Mouse (Mus musculus) liver, embryonic 11.5 days (tissue): Measurements from ENCODE around the gene Olfr145. TPM values are rescaled to one million over a fixed set of nuclear protein-coding genes. Genes with fewer than 3 reads are reported as not detected.

Experiments used
- ATAC-seq: fragments of 200-750 bp; cut with Nextera tagmentation; replicated peaks from 2 replicates; pipeline ENCODE4 v1.8.0; 2017; ENCODE audit warnings: moderate number of reproducible peaks, mild to moderate bottlenecking, moderate TSS enrichment, moderate library complexity; ENCODE audit not compliant: low FRiP score
- DNase-seq: peaks from one replicate; pipeline ENCODE4 v3.0.0-alpha.2; 2017; ENCODE audit warnings: low spot score
- H3K27ac ChIP-seq: fragments of 300-500 bp; sonication (generic); 2 replicates; pipeline ENCODE4 v1.5.1; 2014; ENCODE audit warnings: mild to moderate bottlenecking, low read depth, low read length, control low read depth
- H3K27me3 ChIP-seq: fragments of 300-500 bp; sonication (generic); replicated peaks from 2 replicates; pipeline ENCODE4 v1.6.1; 2014; ENCODE audit warnings: low read length, mixed read lengths; ENCODE audit not compliant: control insufficient read depth, insufficient read depth
- H3K36me3 ChIP-seq: fragments of 300-500 bp; sonication (generic); 2 replicates; pipeline ENCODE4 v1.6.1; 2014; ENCODE audit warnings: mild to moderate bottlenecking, low read length, moderate library complexity, mixed read lengths; ENCODE audit not compliant: control insufficient read depth, insufficient read depth
- H3K4me1 ChIP-seq: fragments of 300-500 bp; sonication (generic); replicated peaks from 2 replicates; pipeline ENCODE4 v1.6.1; 2014; ENCODE audit warnings: low read length, mixed read lengths; ENCODE audit not compliant: control insufficient read depth, insufficient read depth
- H3K4me2 ChIP-seq: fragments of 300-500 bp; sonication (generic); 2 replicates; pipeline ENCODE4 v1.6.1; 2014; ENCODE audit warnings: mild to moderate bottlenecking, control low read depth, moderate library complexity
- H3K4me3 ChIP-seq: fragments of 300-500 bp; sonication (generic); 2 replicates; pipeline ENCODE4 v1.5.1; 2014; ENCODE audit warnings: low read depth, low read length, control low read depth
- H3K9ac ChIP-seq: fragments of 300-500 bp; sonication (generic); 2 replicates; pipeline ENCODE4 v1.6.1; 2014; ENCODE audit warnings: low read depth, low read length, control low read depth
- H3K9me3 ChIP-seq: fragments of 300-500 bp; sonication (generic); 2 replicates; pipeline ENCODE4 v1.6.1; 2016; ENCODE audit warnings: low read length, inconsistent platforms, mixed read lengths; ENCODE audit not compliant: control insufficient read depth
- WGBS: fragments of 180-500 bp; shearing (Covaris S2); extraction: QIAGEN DNeasy Blood & Tissue Kit; methylation state at CpG from one replicate; pipeline ENCODE4 v1.1.7; 2014; 5-methylcytosine and 5-hydroxymethylcytosine counted together
- polyA plus RNA-seq: library from polyadenylated mRNA; unstranded; fragments of >200 nt; fragmentation: Nextera tagmentation; extraction: Ambion mirVana; gene quantifications from 2 replicates; pipeline ENCODE4 v1.2.1, GENCODE M21; 2014

The Olfr145 gene
- not detected in 2 replicates for polyA plus RNA-seq

DNA sequence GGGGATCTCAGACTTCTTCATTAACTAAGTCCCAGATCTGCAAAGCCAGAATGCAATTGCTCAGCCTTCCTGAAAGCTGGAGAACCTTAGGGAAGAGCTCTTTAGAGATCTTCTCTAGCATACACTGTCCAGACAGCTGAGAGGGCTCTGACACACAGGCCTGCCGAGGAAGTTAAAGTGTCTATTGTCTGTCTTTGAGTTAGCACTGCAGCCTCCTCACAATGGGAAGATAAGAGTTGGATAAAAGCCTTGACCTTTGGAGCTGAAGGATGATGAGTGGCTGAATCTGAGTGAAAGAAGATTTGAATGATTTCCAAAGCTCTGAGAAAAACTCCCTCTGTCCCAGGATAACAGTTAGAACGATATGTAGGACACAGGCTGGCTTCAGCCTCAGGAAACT, at the start of gene Olfr145:
Gene Olfr145 (plus strand): TSS at position 64 of the 400 bp plus-strand sequence.
- H3K4me2 ChIP-seq: no peak within 1 kb of the TSS
- no peak within 1 kb of the TSS for H3K27ac ChIP-seq
- 39% methylated on average over 2 of the region's 2 CpGs for WGBS

DNA sequence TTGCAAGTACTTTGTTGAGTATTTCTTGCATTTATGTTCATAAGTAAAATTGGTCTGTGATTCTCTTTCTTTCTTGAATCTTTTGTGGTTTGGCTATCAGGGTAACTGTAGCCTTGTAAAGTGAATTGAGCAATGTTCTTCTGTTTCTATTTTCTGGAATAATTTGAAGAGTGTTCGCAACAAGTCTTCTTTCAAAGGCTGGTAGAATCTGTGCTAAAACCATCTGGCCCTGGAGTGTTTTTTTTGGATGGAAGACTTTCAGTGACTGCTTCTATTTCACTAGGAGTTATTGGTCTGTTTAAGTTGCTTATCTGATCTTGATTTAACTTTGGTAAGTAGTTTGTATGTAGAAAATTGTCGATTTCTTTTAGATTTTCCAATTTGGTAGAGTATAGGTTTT, 47.3 kb upstream of the Olfr145 start:
- no peak for ATAC-seq

More for the DNA sequence above, at the start of gene Olfr145:
- Histone ChIP-seq H3K9ac (no peak within 1 kb of the TSS), H3K9me3 (no peaks in the 10 kb centered on the region), H3K4me3 (no peak within 1 kb of the TSS), H3K27me3 (no peaks in the 10 kb centered on the region), H3K36me3 (no peaks in the 10 kb centered on the region), H3K4me1 (no peaks in the 10 kb centered on the region)
- ATAC-seq (no peak), DNase-seq (no peak)

DNA sequence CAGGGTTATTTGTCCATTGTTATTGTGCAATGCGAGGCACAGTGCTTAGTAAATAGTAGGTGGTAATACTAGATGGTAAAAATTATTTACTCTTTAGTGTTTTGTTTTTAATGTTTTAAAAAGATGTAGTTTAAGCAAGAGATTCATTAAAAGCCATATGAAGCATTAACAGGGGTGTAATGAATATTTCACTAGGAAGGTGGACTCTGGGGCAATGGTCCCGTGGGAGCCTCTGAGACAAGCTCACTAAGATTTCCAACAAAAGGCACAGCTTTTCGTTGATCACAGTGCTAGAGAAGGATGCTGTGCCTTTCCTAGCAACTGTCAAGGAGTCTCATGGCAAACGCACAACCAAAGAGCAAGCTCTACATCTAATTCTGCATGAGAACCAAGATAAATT, 42.6 kb upstream of the Olfr145 start, which contains the start of gene Olfr877:
Gene Olfr877 (plus strand): TSS at position 301 of the 400 bp plus-strand sequence.
- no peaks in the 10 kb centered on the region for H3K4me1 ChIP-seq
- no peaks in the 10 kb centered on the region for H3K9me3 ChIP-seq
- DNase-seq (no peak), ATAC-seq (no peak)
- 76% methylated on average over 4 of the region's 4 CpGs for WGBS
- no peak within 1 kb of the TSS for H3K27ac ChIP-seq
- H3K27me3 ChIP-seq: no peaks in the 10 kb centered on the region
- no peak within 1 kb of the TSS for H3K4me3 ChIP-seq
- H3K9ac ChIP-seq: no peak within 1 kb of the TSS
- no peak within 1 kb of the TSS for H3K4me2 ChIP-seq
- H3K36me3 ChIP-seq: no peaks in the 10 kb centered on the region

More for the DNA sequence above, 47.3 kb upstream of the Olfr145 start:
- H3K4me3 ChIP-seq: no peak overlapping the region
- no peak for DNase-seq
- no peaks in the 10 kb centered on the region for H3K9me3 ChIP-seq
- no peak overlapping the region for H3K4me2 ChIP-seq
- H3K36me3 ChIP-seq: no peaks in the 10 kb centered on the region
- no peaks in the 10 kb centered on the region for H3K4me1 ChIP-seq
- H3K27me3 ChIP-seq: no peaks in the 10 kb centered on the region
- no peak overlapping the region for H3K9ac ChIP-seq
- no peak overlapping the region for H3K27ac ChIP-seq
- WGBS: 76% methylated on average over 2 of the region's 2 CpGs

DNA sequence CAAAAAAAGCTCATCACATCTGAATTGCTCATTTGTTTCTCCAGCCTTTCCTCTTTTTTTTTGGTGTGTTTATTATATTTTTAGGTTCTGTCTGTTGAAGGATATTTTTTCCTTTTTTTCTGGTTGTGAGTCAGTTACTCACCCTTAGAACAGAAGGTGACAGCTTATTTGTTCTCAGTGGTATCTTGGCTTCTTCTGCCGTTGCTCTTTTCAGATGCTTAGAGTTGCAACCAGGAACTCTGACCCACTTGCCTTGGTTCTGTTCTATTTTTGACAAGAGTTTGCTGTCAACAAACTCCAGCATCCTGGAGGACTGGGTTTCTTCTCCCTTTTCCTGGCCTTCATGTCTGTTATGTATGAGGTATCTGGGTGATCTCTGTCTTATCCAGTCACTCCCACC, 33.2 kb upstream of the Olfr145 start:
- Histone ChIP-seq H3K27me3 (no peaks in the 10 kb centered on the region), H3K9me3 (no peaks in the 10 kb centered on the region), H3K4me1 (no peaks in the 10 kb centered on the region), H3K9ac (no peak overlapping the region), H3K27ac (no peak overlapping the region), H3K4me3 (no peak overlapping the region), H3K36me3 (no peaks in the 10 kb centered on the region), H3K4me2 (no peak overlapping the region)
- ATAC-seq (no peak), DNase-seq (no peak)
- WGBS: 61% methylated on average over 1 of the region's 1 CpGs

DNA sequence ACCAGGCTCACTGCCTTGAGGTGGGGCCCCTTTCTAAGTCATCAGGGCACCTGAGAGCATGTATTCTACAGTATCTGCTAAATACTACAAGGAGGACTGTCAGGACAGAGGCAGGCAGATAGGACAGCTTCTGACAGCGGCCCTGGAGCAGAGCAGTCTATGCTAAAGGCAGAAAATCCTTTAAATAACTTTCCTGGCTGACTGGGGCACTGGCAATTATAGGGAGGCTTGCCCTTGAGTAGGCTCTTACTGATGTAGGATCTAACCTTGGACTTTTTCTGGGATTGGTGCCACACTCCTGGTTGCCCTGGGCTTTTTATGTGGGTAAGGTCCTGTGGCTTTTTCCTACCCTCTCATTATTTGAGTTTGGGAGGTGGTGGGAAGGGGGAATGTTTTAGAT, 26.3 kb upstream of the Olfr145 start:
- no peak for ATAC-seq
- no peak for DNase-seq
- Histone ChIP-seq H3K4me2 (no peak overlapping the region), H3K4me3 (no peak overlapping the region), H3K9ac (no peak overlapping the region), H3K4me1 (no peaks in the 10 kb centered on the region), H3K27ac (no peak overlapping the region), H3K9me3 (no peaks in the 10 kb centered on the region), H3K27me3 (no peaks in the 10 kb centered on the region), H3K36me3 (no peaks in the 10 kb centered on the region)
- WGBS: 41% methylated on average over 1 of the region's 1 CpGs

DNA sequence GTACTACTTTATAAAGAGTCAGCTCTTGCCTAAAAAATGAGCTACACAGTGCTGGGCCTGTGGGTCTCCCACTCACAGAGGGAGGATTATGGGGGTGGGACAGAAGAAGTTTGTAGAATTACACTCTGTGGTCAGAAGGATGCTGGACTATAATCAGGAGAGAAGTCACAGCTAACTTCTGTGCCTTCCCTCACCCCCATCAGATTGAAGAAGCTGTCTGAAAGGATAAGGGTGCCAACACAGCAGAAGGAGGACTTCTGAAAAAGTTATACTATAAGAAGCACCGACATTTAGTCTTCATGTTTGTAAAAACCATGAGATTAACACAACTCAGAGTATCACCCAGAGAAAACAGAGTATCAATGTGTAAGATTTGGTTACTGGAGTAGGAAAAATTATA, 25.4 kb upstream of the Olfr145 start:
- WGBS: 63% methylated on average over 1 of the region's 1 CpGs
- Histone ChIP-seq H3K4me3 (no peak overlapping the region), H3K9ac (no peak overlapping the region), H3K36me3 (no peaks in the 10 kb centered on the region), H3K27me3 (no peaks in the 10 kb centered on the region), H3K27ac (no peak overlapping the region), H3K4me2 (no peak overlapping the region), H3K9me3 (no peaks in the 10 kb centered on the region), H3K4me1 (no peaks in the 10 kb centered on the region)
- ATAC-seq (no peak), DNase-seq (no peak)

DNA sequence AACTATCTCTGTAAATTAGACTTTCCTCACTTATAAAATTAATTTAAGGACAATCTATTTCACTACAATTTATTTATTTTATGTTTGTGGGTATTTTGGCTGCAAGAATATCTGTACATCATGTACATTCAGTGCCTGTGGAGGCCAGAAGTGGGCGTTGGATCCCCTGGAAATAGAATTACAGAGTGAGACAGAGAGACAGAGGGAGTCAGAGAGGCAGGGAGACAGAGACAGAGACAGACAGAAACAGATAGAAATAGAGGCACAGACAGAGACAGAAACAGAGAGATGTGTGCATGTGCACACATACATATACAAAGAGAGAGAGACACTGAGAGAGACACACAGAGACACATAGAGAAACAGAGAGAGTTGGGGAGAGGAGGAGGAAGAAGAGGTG, 25.0 kb upstream of the Olfr145 start:
- WGBS: 37% methylated on average over 1 of the region's 1 CpGs
- Histone ChIP-seq H3K27me3 (no peaks in the 10 kb centered on the region), H3K4me2 (no peak overlapping the region), H3K27ac (no peak overlapping the region), H3K9me3 (no peaks in the 10 kb centered on the region), H3K9ac (no peak overlapping the region), H3K36me3 (no peaks in the 10 kb centered on the region), H3K4me1 (no peaks in the 10 kb centered on the region), H3K4me3 (no peak overlapping the region)
- DNase-seq: no peak
- no peak for ATAC-seq

DNA sequence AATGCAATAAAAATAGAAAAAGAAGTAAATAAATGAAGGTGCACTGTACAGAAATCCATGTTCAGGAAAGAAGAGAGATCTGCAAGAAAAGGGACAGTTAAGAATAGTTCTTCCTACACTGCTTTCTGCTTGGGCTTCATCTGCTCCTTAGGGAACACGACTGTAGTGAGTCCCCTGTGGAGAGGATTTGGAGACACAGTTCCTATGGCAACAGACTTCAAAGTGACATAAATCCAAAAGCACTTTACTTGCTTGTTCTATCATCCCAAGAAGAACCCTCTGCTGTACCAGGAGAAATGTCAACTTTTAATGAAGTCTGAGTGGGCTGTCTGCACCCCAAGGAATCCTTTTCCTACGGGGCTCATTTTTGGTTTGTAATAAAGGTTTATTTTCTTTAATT, 5.6 kb upstream of the Olfr145 start:
- no peaks in the 10 kb centered on the region for H3K27me3 ChIP-seq
- WGBS: 33% methylated on average over 2 of the region's 2 CpGs
- no peaks in the 10 kb centered on the region for H3K9me3 ChIP-seq
- H3K4me2 ChIP-seq: no peak overlapping the region
- H3K36me3 ChIP-seq: no peaks in the 10 kb centered on the region
- ATAC-seq (no peak), DNase-seq (no peak)
- no peak overlapping the region for H3K9ac ChIP-seq
- no peak overlapping the region for H3K4me3 ChIP-seq
- no peaks in the 10 kb centered on the region for H3K4me1 ChIP-seq
- no peak overlapping the region for H3K27ac ChIP-seq

DNA sequence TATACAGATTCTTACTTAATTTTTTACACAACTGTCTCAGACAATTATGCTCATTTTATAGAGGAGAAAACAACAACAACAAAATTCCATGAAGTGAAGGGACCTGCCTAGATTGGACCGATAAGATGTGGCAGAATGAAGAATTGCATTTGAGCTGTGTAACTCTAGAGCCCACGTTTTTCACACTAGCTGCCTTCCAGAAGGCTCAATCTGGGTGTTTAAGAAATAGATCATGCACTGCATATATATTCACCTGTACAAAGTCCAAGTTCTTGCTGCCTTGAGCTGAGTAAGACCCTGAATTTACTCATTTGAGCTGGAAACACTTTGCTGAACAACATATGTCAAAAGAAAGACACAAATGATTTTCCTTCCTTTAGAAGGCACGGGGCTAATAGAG, 9.0 kb downstream of the Olfr145 start:
- Histone ChIP-seq H3K4me1 (no peaks in the 10 kb centered on the region), H3K36me3 (no peaks in the 10 kb centered on the region), H3K9me3 (no peaks in the 10 kb centered on the region), H3K4me3 (no peak overlapping the region), H3K9ac (no peak overlapping the region), H3K27me3 (no peaks in the 10 kb centered on the region), H3K4me2 (no peak overlapping the region), H3K27ac (no peak overlapping the region)
- ATAC-seq: no peak
- no peak for DNase-seq
- WGBS: 58% methylated on average over 3 of the region's 3 CpGs
